Mouse (Mus musculus) liver, postnatal 0 days (tissue): ENCODE measurements around the gene Gtf2a1l.

Experiments
- CTCF ChIP-seq: sonication (generic); IDR thresholded peaks from 2 replicates; pipeline ENCODE4 v1.5.1; 2016; ENCODE audit warnings: antibody characterized with exemption, low read depth
- EP300 ChIP-seq: IDR thresholded peaks from 2 replicates; pipeline ENCODE4 v1.6.1; 2016; ENCODE audit warnings: antibody characterized with exemption, low read depth, mild to moderate bottlenecking

- TF ChIP-seq CTCF (no peak), EP300 (no peak)
These were observed 42.1 kb upstream of the Gtf2a1l start for GRCm38 (mm10) chr17:88626347-88626811.
